Comparison of ENCODE assay signal across 18 mouse cellular contexts in genomic region chr1:54015739-54016138, GRCm38 (mm10).
DNase-seq lines count a peak whose midpoint lies in the region; ATAC-seq and TF ChIP-seq lines count a peak whose summit lies in the region.
"Had no signal": no experiment of that assay in that cellular context is flagged by ENCODE, and none has a peak within 500 bp of the region (broad histone marks: within the 10 kb centered on the region; RNA-seq: fewer than 3 reads in every experiment).

No protein-coding gene starts in this region.

- H3K9ac ChIP-seq in heart, embryonic 14.5 days (ENCODE audit: low read length) = no peak overlapping the region
- no peak overlapping the region for H3K9ac ChIP-seq in kidney, postnatal 0 days (ENCODE audit: low read depth, low read length)
- H3K9ac ChIP-seq in lung, embryonic 16.5 days (ENCODE audit: low read length) = no peak overlapping the region
- H3K9ac ChIP-seq: forebrain, embryonic 12.5 days; hindbrain, embryonic 15.5 days; limb, embryonic 12.5 days; liver, embryonic 14.5 days; midbrain, embryonic 13.5 days; neural tube, embryonic 13.5 days had no signal

- H3K4me2 ChIP-seq in heart, embryonic 14.5 days (ENCODE audit: low read length) = no peak overlapping the region
- H3K4me2 ChIP-seq in kidney, postnatal 0 days (ENCODE audit: low read length) = no peak overlapping the region
- H3K4me2 ChIP-seq in lung, embryonic 16.5 days (ENCODE audit: low read depth, low read length) = no peak overlapping the region
- H3K4me2 ChIP-seq: forebrain, embryonic 12.5 days; hindbrain, embryonic 15.5 days; limb, embryonic 12.5 days; midbrain, embryonic 13.5 days; neural tube, embryonic 13.5 days had no signal

- peak overlapping the region; percentile 25 to 55; a peak in 2 of 4 replicates for H3K27ac ChIP-seq in heart, embryonic 14.5 days (replicated peaks in 1 of 2; ENCODE audit: control insufficient read depth in 1 of 2, insufficient read depth in 1 of 2, low read depth in 2 of 2, low read length in 2 of 2)
- no peak overlapping the region; the same call in 1 of the 2 replicates for H3K27ac ChIP-seq in kidney, postnatal 0 days
- H3K27ac ChIP-seq in lung, embryonic 16.5 days (ENCODE audit: low read length) = peak overlapping the region; percentile 53
- H3K27ac ChIP-seq: forebrain, embryonic 12.5 days; hindbrain, embryonic 15.5 days; limb, embryonic 12.5 days; liver, embryonic 14.5 days; midbrain, embryonic 13.5 days; neural tube, embryonic 13.5 days had no signal

- peak; percentile 57; the same call in 1 of the 2 replicates for ATAC-seq in heart, embryonic 14.5 days (ENCODE audit: insufficient number of reproducible peaks, insufficient read depth, low FRiP score, low read depth)
- ATAC-seq in kidney, postnatal 0 days (replicated peaks; ENCODE audit: low FRiP score, low read depth) = no peak
- ATAC-seq in lung, embryonic 16.5 days (ENCODE audit: low read depth) = peak; percentile 56
- ATAC-seq: intestine, embryonic 16.5 days; midbrain, embryonic 13.5 days had no signal

- WGBS in heart, embryonic 14.5 days = 50% methylated on average over 4 of the region's 4 CpGs
- WGBS in kidney, postnatal 0 days = 66% methylated on average over 4 of the region's 4 CpGs
- WGBS in lung, embryonic 16.5 days = 58% methylated on average over 4 of the region's 4 CpGs

- H3K27me3 ChIP-seq in heart, embryonic 14.5 days (ENCODE audit: control insufficient read depth, insufficient read depth, low read length) = no peaks in the 10 kb centered on the region
- H3K27me3 ChIP-seq in kidney, postnatal 0 days (ENCODE audit: insufficient read depth, low read length) = no peaks in the 10 kb centered on the region
- H3K27me3 ChIP-seq in lung, embryonic 16.5 days (ENCODE audit: control insufficient read depth, insufficient read depth, low read depth, low read length) = no peaks in the 10 kb centered on the region
- H3K27me3 ChIP-seq: forebrain, embryonic 12.5 days; hindbrain, embryonic 15.5 days; limb, embryonic 12.5 days; midbrain, embryonic 13.5 days; neural tube, embryonic 13.5 days had no signal

- H3K4me3 ChIP-seq in heart, embryonic 14.5 days (ENCODE audit: control insufficient read depth in 1 of 2, insufficient read depth in 1 of 2, low read depth in 1 of 2, low read length in 2 of 2) = no peak overlapping the region
- no peak overlapping the region for H3K4me3 ChIP-seq in kidney, postnatal 0 days (replicated peaks; ENCODE audit: low read depth, low read length)
- no peak overlapping the region for H3K4me3 ChIP-seq in lung, embryonic 16.5 days (ENCODE audit: low read length)
- H3K4me3 ChIP-seq: forebrain, embryonic 12.5 days; hindbrain, embryonic 15.5 days; limb, embryonic 12.5 days; midbrain, embryonic 13.5 days; neural tube, embryonic 13.5 days had no signal

- H3K36me3 ChIP-seq in heart, embryonic 14.5 days (ENCODE audit: control insufficient read depth, insufficient read depth, low read length) = no peaks in the 10 kb centered on the region
- no peaks in the 10 kb centered on the region for H3K36me3 ChIP-seq in kidney, postnatal 0 days (ENCODE audit: insufficient read depth, low read length)
- no peaks in the 10 kb centered on the region for H3K36me3 ChIP-seq in lung, embryonic 16.5 days (ENCODE audit: control insufficient read depth, insufficient read depth, low read length)
- H3K36me3 ChIP-seq: forebrain, embryonic 12.5 days; hindbrain, embryonic 15.5 days; limb, embryonic 12.5 days; midbrain, embryonic 13.5 days; neural tube, embryonic 13.5 days had no signal

- no peaks in the 10 kb centered on the region for H3K9me3 ChIP-seq in heart, embryonic 14.5 days (ENCODE audit: control insufficient read depth, low read length)
- no peaks in the 10 kb centered on the region for H3K9me3 ChIP-seq in kidney, postnatal 0 days (replicated peaks; ENCODE audit: low read length)
- no peaks in the 10 kb centered on the region for H3K9me3 ChIP-seq in lung, embryonic 16.5 days (ENCODE audit: control insufficient read depth, low read length)
- H3K9me3 ChIP-seq: forebrain, embryonic 12.5 days; hindbrain, embryonic 15.5 days; limb, embryonic 12.5 days; midbrain, embryonic 13.5 days; neural tube, embryonic 13.5 days had no signal

- no peak for TF ChIP-seq CTCF in kidney, postnatal 0 days (IDR thresholded peaks at IDR 0.05; ENCODE audit: low read depth)

- H3K4me1 ChIP-seq in heart, embryonic 14.5 days (ENCODE audit: control insufficient read depth in 2 of 2, insufficient read depth in 2 of 2, low read length in 2 of 2) = peaks cover 11 to 14% of the 10 kb centered on the region in 2 experiments
- no peaks in the 10 kb centered on the region for H3K4me1 ChIP-seq in kidney, postnatal 0 days (replicated peaks; ENCODE audit: insufficient read depth, low read length)
- no peaks in the 10 kb centered on the region for H3K4me1 ChIP-seq in lung, embryonic 16.5 days (replicated peaks; ENCODE audit: control insufficient read depth, insufficient read depth, low read length)
- H3K4me1 ChIP-seq: forebrain, embryonic 12.5 days; hindbrain, embryonic 15.5 days; limb, embryonic 12.5 days; midbrain, embryonic 13.5 days had no signal

- DNase-seq in heart, adult 9 months (ENCODE audit: low spot score in 2 of 2) = no peak
- peak; percentile 9 for DNase-seq in kidney, postnatal 0 days (ENCODE audit: low spot score)
- no peak for DNase-seq in kidney, adult 18-20 months
- peak; percentile 3 for DNase-seq in lung, postnatal 10 days
- no peak for DNase-seq in natural killer cell, adult 2 months (ENCODE audit: low spot score in 2 of 2)
- DNase-seq: cerebellum, adult 8-10 months; gastrocnemius, postnatal 10 days; right cerebral cortex, adult 18-20 months; thymus, postnatal 14 days had no signal

Comparison
In these comparisons a context has a peak if more than half of its experiments do, and no peak if none do; other contexts are left out.
1. DNase-seq: peak in kidney, postnatal 0 days (single experiment) and lung, postnatal 10 days (single experiment); none in heart, adult 9 months (0 of 2), kidney, adult 18-20 months (single experiment) and natural killer cell, adult 2 months (0 of 2).